Mouse (Mus musculus) small intestine, adult 2 months (tissue): ENCODE measurements around the gene Farsa.

ENCODE experiments used
- CTCF ChIP-seq: fragments of 200-500 bp; IDR thresholded peaks from 2 replicates; pipeline ENCODE4 v1.5.1; 2012; ENCODE audit warnings: low read depth, mild to moderate bottlenecking, control low read depth, inconsistent platforms, low read length, moderate library complexity, mixed read lengths; ENCODE audit not compliant: insufficient replicate concordance, insufficient read length; ENCODE audit errors: extremely low read depth
- POLR2A ChIP-seq: fragments of 200-500 bp; IDR thresholded peaks from 2 replicates; pipeline ENCODE4 v1.6.1; 2012; ENCODE audit warnings: low read depth, mild to moderate bottlenecking, control low read depth, inconsistent platforms, low read length, moderate library complexity

DNA sequence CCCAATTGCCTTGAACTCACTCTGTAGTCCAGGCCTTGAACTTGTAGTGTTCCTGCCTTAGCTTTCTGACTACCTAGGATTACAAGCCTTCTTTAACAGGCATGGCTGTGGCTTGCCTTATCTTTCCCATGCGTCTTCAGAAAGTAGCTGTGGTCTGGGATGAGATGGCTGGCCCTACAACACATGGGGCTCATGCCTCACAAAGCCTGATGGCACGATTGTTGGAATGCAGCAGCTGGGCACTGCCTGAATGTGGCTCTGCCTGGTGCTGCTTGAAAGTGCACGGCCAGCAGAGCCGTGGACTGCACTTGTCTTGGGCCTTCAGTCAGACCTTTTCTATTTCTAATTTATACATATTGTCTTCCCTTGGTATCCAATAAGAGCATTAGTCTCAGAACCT, 27.9 kb downstream of the Farsa start:
- TF ChIP-seq POLR2A (no peak), CTCF (no peak)
